Mouse (Mus musculus): ENCODE results near the gene Mrpl45.

Mrpl45 gene

GRCm38 (mm10) chr11:97334400-97334799, 18.9 kb downstream of the Mrpl45 start:
- no peak for DNase-seq (ENCODE audit: low read depth, low spot score)
- no peaks in the 10 kb centered on the region for H3K36me3 ChIP-seq (ENCODE audit: control insufficient read depth, insufficient read depth, low read length, poor library complexity, severe bottlenecking)

GRCm38 (mm10) chr11:97336238-97336637, 20.7 kb downstream of the Mrpl45 start:
- Histone ChIP-seq H3K36me3 (ENCODE audit: control insufficient read depth, insufficient read depth, low read length, poor library complexity, severe bottlenecking) (no peaks in the 10 kb centered on the region), H3K27me3 (ENCODE audit: control insufficient read depth, insufficient read depth, low read length, poor library complexity, severe bottlenecking) (no peaks in the 10 kb centered on the region)
- DNase-seq (ENCODE audit: low read depth, low spot score), result no peak

More at GRCm38 (mm10) chr11:97334400-97334799, 18.9 kb downstream of the Mrpl45 start:
- H3K27me3 ChIP-seq (ENCODE audit: control insufficient read depth, insufficient read depth, low read length, poor library complexity, severe bottlenecking), result no peaks in the 10 kb centered on the region

GRCm38 (mm10) chr11:97336751-97337345, 21.3 kb downstream of the Mrpl45 start:
- no peaks in the 10 kb centered on the region for H3K36me3 ChIP-seq (ENCODE audit: control insufficient read depth, insufficient read depth, low read length, poor library complexity, severe bottlenecking)
- no peaks in the 10 kb centered on the region for H3K27me3 ChIP-seq (ENCODE audit: control insufficient read depth, insufficient read depth, low read length, poor library complexity, severe bottlenecking)
- no peak for DNase-seq (ENCODE audit: low read depth, low spot score)

GRCm38 (mm10) chr11:97337363-97337762, 21.8 kb downstream of the Mrpl45 start:
- DNase-seq (ENCODE audit: low read depth, low spot score), result no peak
- H3K36me3 ChIP-seq (ENCODE audit: control insufficient read depth, insufficient read depth, low read length, poor library complexity, severe bottlenecking), result no peaks in the 10 kb centered on the region
- no peaks in the 10 kb centered on the region for H3K27me3 ChIP-seq (ENCODE audit: control insufficient read depth, insufficient read depth, low read length, poor library complexity, severe bottlenecking)

GRCm38 (mm10) chr11:97338302-97338976, 22.9 kb downstream of the Mrpl45 start:
- H3K36me3 ChIP-seq (ENCODE audit: control insufficient read depth, insufficient read depth, low read length, poor library complexity, severe bottlenecking), result no peaks in the 10 kb centered on the region
- H3K27me3 ChIP-seq (ENCODE audit: control insufficient read depth, insufficient read depth, low read length, poor library complexity, severe bottlenecking), result no peaks in the 10 kb centered on the region
- DNase-seq (ENCODE audit: low read depth, low spot score), result no peak

- no peaks in the 10 kb centered on the region for H3K36me3 ChIP-seq (ENCODE audit: control insufficient read depth, insufficient read depth, low read length, poor library complexity, severe bottlenecking)
- DNase-seq (ENCODE audit: low read depth, low spot score), result no peak
These were observed 23.4 kb downstream of the Mrpl45 start for GRCm38 (mm10) chr11:97338977-97339315.

GRCm38 (mm10) chr11:97343175-97343574, 27.7 kb downstream of the Mrpl45 start:
- no peaks in the 10 kb centered on the region for H3K36me3 ChIP-seq (ENCODE audit: control insufficient read depth, insufficient read depth, low read length, poor library complexity, severe bottlenecking)
- H3K27me3 ChIP-seq (ENCODE audit: control insufficient read depth, insufficient read depth, low read length, poor library complexity, severe bottlenecking), result no peaks in the 10 kb centered on the region
- DNase-seq (ENCODE audit: low read depth, low spot score), result no peak

More at GRCm38 (mm10) chr11:97338977-97339315, 23.4 kb downstream of the Mrpl45 start:
- no peaks in the 10 kb centered on the region for H3K27me3 ChIP-seq (ENCODE audit: control insufficient read depth, insufficient read depth, low read length, poor library complexity, severe bottlenecking)

GRCm38 (mm10) chr11:97343619-97344018, 28.1 kb downstream of the Mrpl45 start:
- H3K27me3 ChIP-seq (ENCODE audit: control insufficient read depth, insufficient read depth, low read length, poor library complexity, severe bottlenecking), result no peaks in the 10 kb centered on the region
- H3K36me3 ChIP-seq (ENCODE audit: control insufficient read depth, insufficient read depth, low read length, poor library complexity, severe bottlenecking), result no peaks in the 10 kb centered on the region
- DNase-seq (ENCODE audit: low read depth, low spot score), result peak; percentile 59

- DNase-seq (ENCODE audit: low read depth, low spot score), result no peak
- no peaks in the 10 kb centered on the region for H3K27me3 ChIP-seq (ENCODE audit: control insufficient read depth, insufficient read depth, low read length, poor library complexity, severe bottlenecking)
- H3K36me3 ChIP-seq (ENCODE audit: control insufficient read depth, insufficient read depth, low read length, poor library complexity, severe bottlenecking), result no peaks in the 10 kb centered on the region
These were observed 29.9 kb downstream of the Mrpl45 start for GRCm38 (mm10) chr11:97345446-97345845.

- no peaks in the 10 kb centered on the region for H3K36me3 ChIP-seq (ENCODE audit: control insufficient read depth, insufficient read depth, low read length, poor library complexity, severe bottlenecking)
- DNase-seq (ENCODE audit: low read depth, low spot score), result no peak
- no peaks in the 10 kb centered on the region for H3K27me3 ChIP-seq (ENCODE audit: control insufficient read depth, insufficient read depth, low read length, poor library complexity, severe bottlenecking)
These were observed 30.9 kb downstream of the Mrpl45 start for GRCm38 (mm10) chr11:97346383-97346782.

GRCm38 (mm10) chr11:97347291-97347690, 31.8 kb downstream of the Mrpl45 start:
- Histone ChIP-seq H3K27me3 (ENCODE audit: control insufficient read depth, insufficient read depth, low read length, poor library complexity, severe bottlenecking) (no peaks in the 10 kb centered on the region), H3K36me3 (ENCODE audit: control insufficient read depth, insufficient read depth, low read length, poor library complexity, severe bottlenecking) (no peaks in the 10 kb centered on the region)
- no peak for DNase-seq (ENCODE audit: low read depth, low spot score)

GRCm38 (mm10) chr11:97350035-97350434, 34.5 kb downstream of the Mrpl45 start:
- DNase-seq (ENCODE audit: low read depth, low spot score), result no peak
- Histone ChIP-seq H3K36me3 (ENCODE audit: control insufficient read depth, insufficient read depth, low read length, poor library complexity, severe bottlenecking) (no peaks in the 10 kb centered on the region), H3K27me3 (ENCODE audit: control insufficient read depth, insufficient read depth, low read length, poor library complexity, severe bottlenecking) (no peaks in the 10 kb centered on the region)

GRCm38 (mm10) chr11:97352027-97352684, 36.6 kb downstream of the Mrpl45 start, which contains the start of gene Gpr179:
Gene Gpr179, minus strand, starts transcription at chr11:97352077.
- H3K36me3 ChIP-seq (ENCODE audit: control insufficient read depth, insufficient read depth, low read length, poor library complexity, severe bottlenecking), result no peaks in the 10 kb centered on the region
- H3K27me3 ChIP-seq (ENCODE audit: control insufficient read depth, insufficient read depth, low read length, poor library complexity, severe bottlenecking), result no peaks in the 10 kb centered on the region

GRCm38 (mm10) chr11:97352935-97353597, 37.5 kb downstream of the Mrpl45 start:
- no peaks in the 10 kb centered on the region for H3K27me3 ChIP-seq (ENCODE audit: control insufficient read depth, insufficient read depth, low read length, poor library complexity, severe bottlenecking)
- H3K36me3 ChIP-seq (ENCODE audit: control insufficient read depth, insufficient read depth, low read length, poor library complexity, severe bottlenecking), result no peaks in the 10 kb centered on the region
- DNase-seq (ENCODE audit: low read depth, low spot score), result no peak

More at GRCm38 (mm10) chr11:97352027-97352684, 36.6 kb downstream of the Mrpl45 start, which contains the start of gene Gpr179:
- no peak for DNase-seq (ENCODE audit: low read depth, low spot score)

- H3K36me3 ChIP-seq (ENCODE audit: control insufficient read depth, insufficient read depth, low read length, poor library complexity, severe bottlenecking), result no peaks in the 10 kb centered on the region
- no peaks in the 10 kb centered on the region for H3K27me3 ChIP-seq (ENCODE audit: control insufficient read depth, insufficient read depth, low read length, poor library complexity, severe bottlenecking)
- DNase-seq (ENCODE audit: low read depth, low spot score), result no peak
These were observed 39.1 kb downstream of the Mrpl45 start for GRCm38 (mm10) chr11:97354646-97355045.

Data from splenic B cell, adult 2 months (primary cell).